Mouse (Mus musculus): ENCODE measurements at regions not wholly inside any gene's neighbourhood (a gene's known extent, or its start where the extent isn't known, plus 50 kb on each side); places are given as distances from the start of the nearest gene placed in this dataset.

DNA sequence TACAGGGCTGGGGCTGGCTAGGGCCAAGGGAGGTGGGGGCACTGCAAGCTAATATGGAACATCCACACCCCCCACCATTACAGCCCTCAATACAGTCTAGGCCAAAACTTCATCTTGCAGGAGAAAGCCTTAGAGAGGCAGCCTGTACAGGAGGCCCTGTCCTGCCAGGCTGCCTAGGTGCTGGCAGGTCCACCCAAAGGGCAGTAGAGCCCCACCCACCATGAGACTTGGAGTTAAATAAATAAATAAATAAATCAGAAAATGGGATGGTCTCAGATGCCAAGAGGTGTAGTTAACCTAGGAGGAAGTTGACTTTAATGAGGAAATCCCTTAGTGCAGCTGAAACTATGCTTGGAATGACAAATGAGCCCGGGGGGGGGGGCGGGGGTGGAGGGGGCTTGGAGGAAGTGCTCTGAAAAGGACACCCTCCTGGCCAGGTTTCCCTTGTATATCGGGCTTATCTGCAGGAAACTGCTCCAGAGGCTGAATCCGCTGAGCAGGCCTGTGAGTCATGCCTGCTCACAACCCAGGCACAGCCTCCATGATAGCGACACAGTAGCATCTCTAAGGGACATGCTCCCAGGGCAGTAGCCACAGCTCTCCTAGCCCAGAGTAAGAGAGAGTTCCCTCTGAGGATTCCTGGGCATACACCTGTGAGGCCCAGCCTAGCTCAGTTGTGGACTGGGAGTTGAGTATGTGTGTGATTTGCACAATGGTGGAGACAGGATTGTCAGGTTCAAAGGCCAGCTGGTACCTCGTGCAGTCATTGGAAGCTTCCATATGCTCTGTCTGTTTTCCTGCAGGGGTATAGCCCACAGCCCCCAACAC, 85.7 kb upstream of the Ccnd1 start:
- Histone ChIP-seq H3K36me3 (ENCODE audit: control insufficient read depth, insufficient read depth, low read length) (no peaks in the 10 kb centered on the region), H3K4me3 (ENCODE audit: control insufficient read depth, low read depth, low read length) (no peak overlapping the region), H3K4me1 (ENCODE audit: control insufficient read depth, insufficient read depth, low read length) (no peaks in the 10 kb centered on the region), H3K27me3 (ENCODE audit: control insufficient read depth, insufficient read depth, low read length) (no peaks in the 10 kb centered on the region), H3K27ac (ENCODE audit: control insufficient read depth, insufficient read depth, low read depth, low read length) (no peak overlapping the region)
- no peak for TF ChIP-seq CTCF (IDR thresholded peaks at IDR 0.05; ENCODE audit: control insufficient read depth, insufficient read depth, insufficient replicate concordance, low read depth, low read length)
- no peak for TF ChIP-seq POLR2A (IDR thresholded peaks at IDR 0.05; ENCODE audit: control insufficient read depth, low read depth, low read length)

DNA sequence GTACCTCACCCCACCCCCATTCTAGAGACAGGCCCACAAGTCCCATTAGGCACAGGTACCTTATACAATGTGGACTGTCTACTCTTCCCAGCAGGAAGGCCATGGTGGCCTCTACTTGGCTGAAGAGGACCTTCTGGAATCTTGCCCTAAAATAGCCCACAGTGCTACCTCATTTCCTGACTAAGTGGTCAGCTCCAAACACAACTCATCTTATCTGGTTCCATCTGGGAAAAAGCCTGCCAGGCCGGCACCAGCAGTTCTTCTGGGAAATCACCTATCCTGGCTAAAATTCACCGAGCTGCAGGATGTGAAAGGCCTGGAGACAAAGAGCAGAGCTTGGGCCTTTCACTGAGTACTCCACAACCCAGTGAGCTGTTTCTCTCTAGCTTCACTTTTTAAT, 84.9 kb upstream of the Ccnd1 start:
- Histone ChIP-seq H3K36me3 (ENCODE audit: control insufficient read depth, insufficient read depth, low read length) (no peaks in the 10 kb centered on the region), H3K4me3 (ENCODE audit: control insufficient read depth, low read depth, low read length) (no peak overlapping the region), H3K4me1 (ENCODE audit: control insufficient read depth, insufficient read depth, low read length) (no peaks in the 10 kb centered on the region), H3K27ac (ENCODE audit: control insufficient read depth, insufficient read depth, low read depth, low read length) (no peak overlapping the region), H3K27me3 (ENCODE audit: control insufficient read depth, insufficient read depth, low read length) (no peaks in the 10 kb centered on the region)
- TF ChIP-seq CTCF (IDR thresholded peaks at IDR 0.05; ENCODE audit: control insufficient read depth, insufficient read depth, insufficient replicate concordance, low read depth, low read length), result no peak
- TF ChIP-seq POLR2A (IDR thresholded peaks at IDR 0.05; ENCODE audit: control insufficient read depth, low read depth, low read length), result no peak

DNA sequence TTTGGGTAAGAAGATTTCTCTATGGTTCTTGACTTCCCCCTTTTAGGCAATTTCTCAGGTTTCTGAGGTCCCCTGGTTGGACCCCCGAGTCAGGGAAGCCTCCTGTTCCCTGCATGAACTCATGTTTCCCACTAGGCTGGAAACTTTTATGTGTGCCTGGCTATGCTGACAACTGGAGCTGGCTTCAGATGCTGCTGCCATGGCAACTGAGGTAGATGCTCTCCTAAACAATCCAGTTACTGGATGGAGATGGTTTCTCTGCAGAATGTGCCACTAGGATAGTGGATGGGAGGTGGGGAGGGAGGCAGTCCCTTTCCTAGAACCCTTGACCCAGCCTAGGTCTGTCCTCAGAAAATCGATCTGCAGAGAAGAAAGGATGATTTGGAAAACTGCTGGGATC, 79.4 kb upstream of the Ccnd1 start:
- no peak overlapping the region for H3K4me3 ChIP-seq (ENCODE audit: control insufficient read depth, low read depth, low read length)
- no peaks in the 10 kb centered on the region for H3K27me3 ChIP-seq (ENCODE audit: control insufficient read depth, insufficient read depth, low read length)

DNA sequence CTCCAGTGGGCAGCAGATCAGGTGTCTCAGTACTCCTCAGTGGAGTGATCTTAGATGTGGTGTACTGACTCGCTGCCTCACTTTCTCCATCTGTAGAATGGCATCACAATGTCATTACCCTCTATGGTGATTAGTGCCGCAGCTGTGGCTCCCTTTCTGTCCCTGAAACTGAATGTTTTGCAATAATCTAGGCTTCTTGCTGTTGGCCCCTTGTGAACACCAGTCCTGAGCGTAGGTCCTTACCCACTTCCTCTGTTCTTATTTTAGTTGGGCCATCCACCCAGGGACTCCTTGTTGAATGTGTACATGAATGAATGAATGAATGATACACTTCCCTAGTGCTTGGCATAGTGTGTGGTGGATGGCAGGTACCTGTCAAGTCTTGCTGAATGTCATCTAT, 78.4 kb upstream of the Ccnd1 start:
- H3K27ac ChIP-seq (ENCODE audit: control insufficient read depth, insufficient read depth, low read depth, low read length), result no peak overlapping the region
- no peak overlapping the region for H3K4me3 ChIP-seq (ENCODE audit: control insufficient read depth, low read depth, low read length)
- TF ChIP-seq CTCF (IDR thresholded peaks at IDR 0.05; ENCODE audit: control insufficient read depth, insufficient read depth, insufficient replicate concordance, low read depth, low read length) (no peak), POLR2A (IDR thresholded peaks at IDR 0.05; ENCODE audit: control insufficient read depth, low read depth, low read length) (no peak)
- no peaks in the 10 kb centered on the region for H3K4me1 ChIP-seq (ENCODE audit: control insufficient read depth, insufficient read depth, low read length)
- no peaks in the 10 kb centered on the region for H3K27me3 ChIP-seq (ENCODE audit: control insufficient read depth, insufficient read depth, low read length)
- no peaks in the 10 kb centered on the region for H3K36me3 ChIP-seq (ENCODE audit: control insufficient read depth, insufficient read depth, low read length)

More for the DNA sequence above, 79.4 kb upstream of the Ccnd1 start:
- H3K27ac ChIP-seq (ENCODE audit: control insufficient read depth, insufficient read depth, low read depth, low read length), result no peak overlapping the region
- no peaks in the 10 kb centered on the region for H3K36me3 ChIP-seq (ENCODE audit: control insufficient read depth, insufficient read depth, low read length)
- TF ChIP-seq CTCF (IDR thresholded peaks at IDR 0.05; ENCODE audit: control insufficient read depth, insufficient read depth, insufficient replicate concordance, low read depth, low read length) (no peak), POLR2A (IDR thresholded peaks at IDR 0.05; ENCODE audit: control insufficient read depth, low read depth, low read length) (no peak)
- H3K4me1 ChIP-seq (ENCODE audit: control insufficient read depth, insufficient read depth, low read length), result no peaks in the 10 kb centered on the region

DNA sequence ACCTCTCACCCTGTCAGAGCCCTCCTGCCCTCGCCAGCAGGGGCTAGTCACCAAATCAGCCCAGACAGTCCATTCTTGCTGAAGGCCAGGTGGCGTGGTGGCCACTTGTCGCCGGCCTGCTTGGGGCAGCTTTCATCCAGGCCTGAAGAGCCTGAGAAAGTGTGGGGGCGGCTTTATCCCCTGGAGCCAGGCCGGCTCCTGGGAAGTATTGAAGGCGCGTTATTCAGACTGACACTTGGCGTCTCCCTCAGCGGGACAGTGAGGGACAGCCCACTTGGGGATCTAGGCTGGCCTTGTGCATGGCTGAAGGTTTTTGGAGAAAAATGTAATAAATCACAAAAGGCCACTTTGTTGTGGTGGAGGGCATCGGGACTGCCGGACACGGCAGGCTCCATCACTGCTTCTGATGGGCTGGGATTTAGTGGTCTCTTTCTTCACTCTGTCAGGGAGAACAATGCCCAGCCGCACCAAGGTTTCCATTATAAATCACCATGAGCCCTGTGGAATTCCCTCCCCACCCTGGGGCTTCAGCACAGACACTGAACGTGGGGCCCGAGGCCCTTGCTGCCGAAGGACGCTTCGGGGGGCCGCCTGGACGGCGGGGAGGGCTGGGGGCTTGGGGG, 75.8 kb upstream of the Ccnd1 start:
- no peaks in the 10 kb centered on the region for H3K36me3 ChIP-seq (ENCODE audit: control insufficient read depth, insufficient read depth, low read length)
- H3K4me1 ChIP-seq (ENCODE audit: control insufficient read depth, insufficient read depth, low read length), result no peaks in the 10 kb centered on the region
- H3K27ac ChIP-seq (ENCODE audit: control insufficient read depth, insufficient read depth, low read depth, low read length), result no peak overlapping the region
- no peak overlapping the region for H3K4me3 ChIP-seq (ENCODE audit: control insufficient read depth, low read depth, low read length)
- TF ChIP-seq CTCF (IDR thresholded peaks at IDR 0.05; ENCODE audit: control insufficient read depth, insufficient read depth, insufficient replicate concordance, low read depth, low read length) (no peak), POLR2A (IDR thresholded peaks at IDR 0.05; ENCODE audit: control insufficient read depth, low read depth, low read length) (no peak)
- no peaks in the 10 kb centered on the region for H3K27me3 ChIP-seq (ENCODE audit: control insufficient read depth, insufficient read depth, low read length)

DNA sequence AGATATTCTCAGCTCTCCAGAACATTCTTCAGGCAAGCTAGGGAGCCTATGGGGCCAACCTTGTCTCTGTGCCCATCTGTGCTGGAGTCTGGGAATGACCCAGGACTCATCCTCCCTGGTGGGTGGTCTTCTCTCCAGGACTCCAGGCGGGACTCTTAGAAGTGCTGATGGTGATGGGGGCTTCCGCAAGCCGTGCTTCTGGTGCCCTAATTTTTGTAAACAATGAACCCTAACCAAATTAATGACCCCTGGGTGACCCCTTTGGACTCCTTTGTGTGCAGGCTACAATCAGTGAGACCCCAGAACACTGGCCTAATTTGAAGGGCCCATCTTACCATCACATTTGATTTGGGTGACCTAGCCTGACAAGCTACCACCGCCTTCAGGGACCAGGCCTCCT, 71.0 kb upstream of the Ccnd1 start:
- no peaks in the 10 kb centered on the region for H3K4me1 ChIP-seq (ENCODE audit: control insufficient read depth, insufficient read depth, low read length)
- H3K36me3 ChIP-seq (ENCODE audit: control insufficient read depth, insufficient read depth, low read length), result no peaks in the 10 kb centered on the region
- no peak overlapping the region for H3K27ac ChIP-seq (ENCODE audit: control insufficient read depth, insufficient read depth, low read depth, low read length)
- H3K27me3 ChIP-seq (ENCODE audit: control insufficient read depth, insufficient read depth, low read length), result no peaks in the 10 kb centered on the region
- TF ChIP-seq POLR2A (IDR thresholded peaks at IDR 0.05; ENCODE audit: control insufficient read depth, low read depth, low read length) (no peak), CTCF (IDR thresholded peaks at IDR 0.05; ENCODE audit: control insufficient read depth, insufficient read depth, insufficient replicate concordance, low read depth, low read length) (no peak)
- no peak overlapping the region for H3K4me3 ChIP-seq (ENCODE audit: control insufficient read depth, low read depth, low read length)

DNA sequence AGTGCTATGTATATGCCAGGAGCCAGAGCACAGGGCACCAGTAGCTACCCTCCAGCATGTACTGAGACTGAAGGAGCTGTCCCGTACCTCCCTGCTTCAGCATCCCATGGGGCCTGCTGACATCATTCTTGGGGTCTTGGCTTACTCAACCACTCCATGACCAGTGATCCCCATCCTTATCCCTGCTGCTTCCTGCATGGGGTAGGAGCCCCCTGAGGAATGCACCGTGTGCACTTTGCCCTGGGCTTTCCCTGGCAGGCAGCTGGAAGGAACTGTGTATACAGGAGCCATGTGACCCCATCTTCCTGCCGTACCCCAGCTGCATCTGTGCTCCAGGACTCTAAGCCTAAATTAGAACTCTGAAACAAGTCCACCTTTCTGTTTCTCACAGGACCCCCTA, 70.3 kb upstream of the Ccnd1 start:
- Histone ChIP-seq H3K27ac (ENCODE audit: control insufficient read depth, insufficient read depth, low read depth, low read length) (no peak overlapping the region), H3K4me3 (ENCODE audit: control insufficient read depth, low read depth, low read length) (no peak overlapping the region), H3K4me1 (ENCODE audit: control insufficient read depth, insufficient read depth, low read length) (no peaks in the 10 kb centered on the region), H3K27me3 (ENCODE audit: control insufficient read depth, insufficient read depth, low read length) (no peaks in the 10 kb centered on the region), H3K36me3 (ENCODE audit: control insufficient read depth, insufficient read depth, low read length) (no peaks in the 10 kb centered on the region)
- TF ChIP-seq POLR2A (IDR thresholded peaks at IDR 0.05; ENCODE audit: control insufficient read depth, low read depth, low read length) (no peak), CTCF (IDR thresholded peaks at IDR 0.05; ENCODE audit: control insufficient read depth, insufficient read depth, insufficient replicate concordance, low read depth, low read length) (no peak)

Measured in testis, adult 2 months (tissue).